Mouse (Mus musculus): ENCODE data around the gene Nemp1. TPM values are rescaled to one million over a fixed set of nuclear protein-coding genes. Genes with fewer than 3 reads are reported as not detected.

The Nemp1 gene
- polyA plus RNA-seq, 1 experiment: 6.7 TPM

GRCm38 (mm10) chr10:127674794-127675522 lies 8.3 kb downstream of the Nemp1 start:
- WGBS: 82% methylated on average over 8 of the region's 8 CpGs
- Histone ChIP-seq H3K4me1 (ENCODE audit: control insufficient read depth, insufficient read depth, low read length) (no peaks in the 10 kb centered on the region), H3K4me3 (replicated peaks; ENCODE audit: control insufficient read depth, low read depth, low read length) (no peak overlapping the region), H3K27ac (ENCODE audit: control insufficient read depth, insufficient read depth, low read depth, low read length, poor library complexity) (no peak overlapping the region)
- TF ChIP-seq CTCF (IDR thresholded peaks at IDR 0.05; ENCODE audit: control insufficient read depth, insufficient read depth, low read length): peak; percentile 81
- TF ChIP-seq POLR2A (IDR thresholded peaks at IDR 0.05; ENCODE audit: borderline replicate concordance, control insufficient read depth, low read depth, low read length): no peak

- no peak for TF ChIP-seq POLR2A (IDR thresholded peaks at IDR 0.05; ENCODE audit: borderline replicate concordance, control insufficient read depth, low read depth, low read length)
- no peak for TF ChIP-seq CTCF (IDR thresholded peaks at IDR 0.05; ENCODE audit: control insufficient read depth, insufficient read depth, low read length)
- H3K4me3 ChIP-seq (replicated peaks; ENCODE audit: control insufficient read depth, low read depth, low read length): peak overlapping the region; percentile 28
- no peaks in the 10 kb centered on the region for H3K4me1 ChIP-seq (ENCODE audit: control insufficient read depth, insufficient read depth, low read length)
- no peak overlapping the region for H3K27ac ChIP-seq (ENCODE audit: control insufficient read depth, insufficient read depth, low read depth, low read length, poor library complexity)
- WGBS: 34% methylated on average over 5 of the region's 5 CpGs
Measured at GRCm38 (mm10) chr10:127675859-127676398, 9.2 kb downstream of the Nemp1 start.

GRCm38 (mm10) chr10:127676691-127677548 lies 10.2 kb downstream of the Nemp1 start:
- TF ChIP-seq POLR2A (IDR thresholded peaks at IDR 0.05; ENCODE audit: borderline replicate concordance, control insufficient read depth, low read depth, low read length) (peak; percentile 33; the same call in 1 of the 2 replicates), CTCF (IDR thresholded peaks at IDR 0.05; ENCODE audit: control insufficient read depth, insufficient read depth, low read length) (no peak)
- Histone ChIP-seq H3K4me3 (replicated peaks; ENCODE audit: control insufficient read depth, low read depth, low read length) (peak overlapping the region; percentile 74), H3K27ac (ENCODE audit: control insufficient read depth, insufficient read depth, low read depth, low read length, poor library complexity) (peak overlapping the region; percentile 79), H3K4me1 (ENCODE audit: control insufficient read depth, insufficient read depth, low read length) (no peaks in the 10 kb centered on the region)
- under 1% methylated on average over 71 of the region's 71 CpGs for WGBS

- 6% methylated on average over 14 of the region's 14 CpGs for WGBS
- Histone ChIP-seq H3K4me1 (ENCODE audit: control insufficient read depth, insufficient read depth, low read length) (no peaks in the 10 kb centered on the region), H3K27ac (ENCODE audit: control insufficient read depth, insufficient read depth, low read depth, low read length, poor library complexity) (peak overlapping the region; percentile 24; the same call in 1 of the 2 replicates), H3K4me3 (replicated peaks; ENCODE audit: control insufficient read depth, low read depth, low read length) (peak overlapping the region; percentile 74)
- TF ChIP-seq CTCF (IDR thresholded peaks at IDR 0.05; ENCODE audit: control insufficient read depth, insufficient read depth, low read length) (peak; percentile 89), POLR2A (IDR thresholded peaks at IDR 0.05; ENCODE audit: borderline replicate concordance, control insufficient read depth, low read depth, low read length) (no peak)
Measured at GRCm38 (mm10) chr10:127677591-127678336, 11.1 kb downstream of the Nemp1 start.

- Histone ChIP-seq H3K4me3 (replicated peaks; ENCODE audit: control insufficient read depth, low read depth, low read length) (no peak overlapping the region), H3K4me1 (ENCODE audit: control insufficient read depth, insufficient read depth, low read length) (no peaks in the 10 kb centered on the region), H3K27ac (ENCODE audit: control insufficient read depth, insufficient read depth, low read depth, low read length, poor library complexity) (no peak overlapping the region)
- TF ChIP-seq POLR2A (IDR thresholded peaks at IDR 0.05; ENCODE audit: borderline replicate concordance, control insufficient read depth, low read depth, low read length) (no peak), CTCF (IDR thresholded peaks at IDR 0.05; ENCODE audit: control insufficient read depth, insufficient read depth, low read length) (no peak)
- WGBS: 86% methylated on average over 1 of the region's 1 CpGs
Measured at GRCm38 (mm10) chr10:127679208-127679607, 12.5 kb downstream of the Nemp1 start.

- no peak overlapping the region for H3K27ac ChIP-seq (ENCODE audit: control insufficient read depth, insufficient read depth, low read depth, low read length, poor library complexity)
- 85% methylated on average over 3 of the region's 3 CpGs for WGBS
- TF ChIP-seq CTCF (IDR thresholded peaks at IDR 0.05; ENCODE audit: control insufficient read depth, insufficient read depth, low read length) (no peak), POLR2A (IDR thresholded peaks at IDR 0.05; ENCODE audit: borderline replicate concordance, control insufficient read depth, low read depth, low read length) (no peak)
- no peak overlapping the region for H3K4me3 ChIP-seq (replicated peaks; ENCODE audit: control insufficient read depth, low read depth, low read length)
- H3K4me1 ChIP-seq (ENCODE audit: control insufficient read depth, insufficient read depth, low read length): no peaks in the 10 kb centered on the region
Measured at GRCm38 (mm10) chr10:127679881-127680280, 13.2 kb downstream of the Nemp1 start.

GRCm38 (mm10) chr10:127682886-127683285 lies 16.2 kb downstream of the Nemp1 start:
- H3K4me1 ChIP-seq (ENCODE audit: control insufficient read depth, insufficient read depth, low read length): no peaks in the 10 kb centered on the region
- no peak overlapping the region for H3K27ac ChIP-seq (ENCODE audit: control insufficient read depth, insufficient read depth, low read depth, low read length, poor library complexity)
- H3K4me3 ChIP-seq (replicated peaks; ENCODE audit: control insufficient read depth, low read depth, low read length): no peak overlapping the region
- 75% methylated on average over 6 of the region's 6 CpGs for WGBS
- TF ChIP-seq CTCF (IDR thresholded peaks at IDR 0.05; ENCODE audit: control insufficient read depth, insufficient read depth, low read length) (no peak), POLR2A (IDR thresholded peaks at IDR 0.05; ENCODE audit: borderline replicate concordance, control insufficient read depth, low read depth, low read length) (no peak)

Data from bone marrow, adult 2 months (tissue).